Mouse (Mus musculus): ENCODE measurements around the gene Nek2.

Nek2 gene

GRCm38 (mm10) chr1:191861247-191861646 is 40.0 kb downstream of the Nek2 start:
- no peak for DNase-seq

GRCm38 (mm10) chr1:191863833-191864550 is 42.7 kb downstream of the Nek2 start:
- no peak for DNase-seq

GRCm38 (mm10) chr1:191864551-191865027 is 43.3 kb downstream of the Nek2 start:
- no peak for DNase-seq

GRCm38 (mm10) chr1:191872076-191872710 is 50.9 kb downstream of the Nek2 start:
- no peak for DNase-seq

- no peak for DNase-seq
Observed at GRCm38 (mm10) chr1:191875006-191875405, 53.8 kb downstream of the Nek2 start.

- no peak for DNase-seq
Observed at GRCm38 (mm10) chr1:191875683-191876305, 54.5 kb downstream of the Nek2 start.

- no peak for DNase-seq
Observed at GRCm38 (mm10) chr1:191877681-191878080, 56.4 kb downstream of the Nek2 start.

GRCm38 (mm10) chr1:191878518-191878921 is 57.3 kb downstream of the Nek2 start:
- no peak for DNase-seq

- DNase-seq = no peak
Observed at GRCm38 (mm10) chr1:191880247-191880646, 59.0 kb downstream of the Nek2 start.

GRCm38 (mm10) chr1:191880921-191881609 is 59.8 kb downstream of the Nek2 start:
- no peak for DNase-seq

- DNase-seq = no peak
Observed at GRCm38 (mm10) chr1:191881663-191882062, 60.4 kb downstream of the Nek2 start.

Data from thymus, postnatal 36 days (tissue).